Mouse (Mus musculus): ENCODE measurements around the gene Gtf2ird2.

Gene Gtf2ird2

GRCm38 (mm10) chr5:134236241-134236640 is 52.4 kb downstream of the Gtf2ird2 start:
- no peak for DNase-seq

GRCm38 (mm10) chr5:134236796-134237195 is 53.0 kb downstream of the Gtf2ird2 start:
- DNase-seq = no peak

- no peak for DNase-seq
Measured at GRCm38 (mm10) chr5:134237508-134237907, 53.7 kb downstream of the Gtf2ird2 start.

GRCm38 (mm10) chr5:134237936-134238760 is 54.3 kb downstream of the Gtf2ird2 start:
- peak; percentile 72 for DNase-seq

GRCm38 (mm10) chr5:134241831-134242230 is 58.0 kb downstream of the Gtf2ird2 start:
- DNase-seq = no peak

- no peak for DNase-seq
Measured at GRCm38 (mm10) chr5:134243661-134244436, 60.0 kb downstream of the Gtf2ird2 start.

- DNase-seq = no peak
Measured at GRCm38 (mm10) chr5:134244890-134245289, 61.1 kb downstream of the Gtf2ird2 start.

GRCm38 (mm10) chr5:134246146-134246545 is 62.3 kb downstream of the Gtf2ird2 start:
- DNase-seq = no peak

GRCm38 (mm10) chr5:134248608-134249244 is 64.9 kb downstream of the Gtf2ird2 start:
- DNase-seq = no peak

- DNase-seq = no peak
Measured at GRCm38 (mm10) chr5:134249245-134249649, 65.4 kb downstream of the Gtf2ird2 start.

GRCm38 (mm10) chr5:134250601-134251000 is 66.8 kb downstream of the Gtf2ird2 start:
- no peak for DNase-seq

- DNase-seq = no peak
Measured at GRCm38 (mm10) chr5:134251083-134251482, 67.3 kb downstream of the Gtf2ird2 start.

GRCm38 (mm10) chr5:134253806-134254205 is 70.0 kb downstream of the Gtf2ird2 start:
- DNase-seq = no peak

- DNase-seq = no peak
Measured at GRCm38 (mm10) chr5:134255294-134255693, 71.5 kb downstream of the Gtf2ird2 start.

GRCm38 (mm10) chr5:134257349-134258031 is 73.7 kb downstream of the Gtf2ird2 start:
- no peak for DNase-seq

GRCm38 (mm10) chr5:134258395-134258794 is 74.6 kb downstream of the Gtf2ird2 start:
- DNase-seq = no peak

- no peak for DNase-seq
Measured at GRCm38 (mm10) chr5:134258934-134259333, 75.1 kb downstream of the Gtf2ird2 start.

- DNase-seq = no peak
Measured at GRCm38 (mm10) chr5:134260001-134260636, 76.3 kb downstream of the Gtf2ird2 start.

GRCm38 (mm10) chr5:134265890-134266289 is 82.1 kb downstream of the Gtf2ird2 start:
- DNase-seq = no peak

GRCm38 (mm10) chr5:134266404-134266803 is 82.6 kb downstream of the Gtf2ird2 start:
- no peak for DNase-seq

GRCm38 (mm10) chr5:134268751-134269150 is 84.9 kb downstream of the Gtf2ird2 start:
- DNase-seq = no peak

GRCm38 (mm10) chr5:134269751-134270150 is 85.9 kb downstream of the Gtf2ird2 start:
- DNase-seq = no peak

All from embryo, embryonic 11 days (tissue).